Mouse (Mus musculus) G1E (cell line): ENCODE results near the gene Kcnq2.

Source experiments
- CTCF ChIP-seq: IDR thresholded peaks from 2 replicates; pipeline ENCODE4 v1.5.1; 2012; ENCODE audit warnings: low read depth, low read length, inconsistent platforms, mixed read lengths
- GATA1 ChIP-seq: IDR thresholded peaks from 2 replicates; pipeline ENCODE4 v1.6.1; 2012; ENCODE audit warnings: borderline replicate concordance, low read length, inconsistent platforms, mixed read lengths
- GATA2 ChIP-seq: IDR thresholded peaks from 2 replicates; pipeline ENCODE4 v1.6.1; 2012; ENCODE audit warnings: low read depth, low read length, inconsistent platforms, borderline replicate concordance
- POLR2AphosphoS5 ChIP-seq: IDR thresholded peaks from 2 replicates; pipeline ENCODE4 v1.6.1; 2012; ENCODE audit warnings: low read depth, low read length, inconsistent platforms; ENCODE audit not compliant: insufficient replicate concordance
- TAL1 ChIP-seq: conservative IDR thresholded peaks from 2 replicates; pipeline ENCODE4 v1.6.1; 2012; ENCODE audit warnings: low read depth, low read length, inconsistent platforms, mixed read lengths

DNA sequence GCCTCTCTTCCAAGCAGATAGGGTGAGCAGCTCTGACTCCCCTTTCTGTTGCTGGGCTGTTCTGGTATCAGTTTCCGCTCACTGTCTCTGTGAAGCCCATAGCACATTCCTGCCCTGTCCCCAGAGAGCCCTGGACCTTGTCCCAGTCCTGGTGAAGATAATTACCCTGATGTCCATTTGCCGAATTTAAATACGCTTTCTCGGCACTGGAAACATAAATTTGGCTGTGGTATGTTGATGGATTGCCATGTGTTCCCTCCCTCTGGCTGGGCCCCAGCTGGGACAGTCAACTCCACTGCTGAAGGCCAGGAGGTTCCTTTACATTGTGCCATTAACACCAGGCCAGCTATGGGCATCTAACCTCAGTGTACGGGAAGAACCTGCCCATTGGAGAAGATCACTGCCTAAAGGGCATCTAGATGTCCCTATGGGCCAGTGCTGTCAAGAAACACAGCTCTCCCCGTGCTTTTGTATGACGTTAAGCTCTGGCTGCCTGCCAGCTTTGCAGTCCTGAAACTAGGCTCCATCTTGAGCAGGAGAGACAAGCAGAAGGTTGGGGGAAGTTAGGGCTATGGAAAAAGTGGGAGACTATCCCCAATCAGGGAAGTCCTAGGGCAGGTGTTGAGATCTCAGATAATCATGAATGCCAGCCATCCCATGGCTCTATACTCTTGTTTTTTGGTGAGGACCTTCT, 86.7 kb downstream of the Kcnq2 start:
- TF ChIP-seq CTCF = no peak
- no peak for TF ChIP-seq GATA1
- no peak for TF ChIP-seq POLR2AphosphoS5
- TF ChIP-seq TAL1 = no peak
- TF ChIP-seq GATA2 = no peak
